Mouse (Mus musculus): ENCODE data around the gene Rheb.

DNA sequence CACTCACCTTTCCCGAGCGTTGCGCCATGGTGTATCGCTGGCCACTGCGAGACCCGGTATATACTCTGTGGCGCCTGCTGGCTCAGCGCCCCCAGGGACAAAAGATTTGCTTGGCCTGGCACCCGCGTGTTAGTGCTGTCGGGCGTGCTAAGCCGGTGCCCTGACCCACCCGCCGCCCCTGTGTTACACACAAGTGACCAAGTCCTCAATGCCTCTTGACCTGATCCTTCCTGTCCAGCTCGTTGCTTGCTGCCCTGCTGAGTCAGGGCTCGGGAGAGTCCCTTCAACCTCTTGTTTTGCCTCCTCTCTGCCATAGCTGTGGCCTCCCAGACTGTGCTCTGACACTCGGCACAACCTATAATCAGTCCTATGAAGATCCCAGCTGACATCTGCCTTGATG is 84.6 kb downstream of the Rheb start, which contains the start of gene Crygn:
- no peak for TF ChIP-seq ZC3H11A (IDR thresholded peaks at IDR 0.05; ENCODE audit: borderline replicate concordance, low read depth, low read length)
- TF ChIP-seq MAFK (IDR thresholded peaks at IDR 0.05; ENCODE audit: insufficient read depth, low read depth, low read length): no peak
